Mouse (Mus musculus): Measurements from ENCODE around the gene Ccdc14. TPM values are rescaled to one million over a fixed set of nuclear protein-coding genes. Genes with fewer than 3 reads are reported as not detected.

The Ccdc14 gene
- polyA plus RNA-seq, 1 experiment, result 1.1 TPM

- Histone ChIP-seq H3K27me3 (ENCODE audit: control insufficient read depth, insufficient read depth, low read length) (no peaks in the 10 kb centered on the region), H3K4me1 (ENCODE audit: control insufficient read depth, insufficient read depth, insufficient read length) (no peaks in the 10 kb centered on the region), H3K27ac (ENCODE audit: insufficient read depth, low read length) (no peak overlapping the region), H3K36me3 (ENCODE audit: control insufficient read depth, insufficient read depth, low read length) (no peaks in the 10 kb centered on the region), H3K4me3 (ENCODE audit: extremely low read depth, insufficient read depth, insufficient read length) (no peak overlapping the region)
- DNase-seq (ENCODE audit: low read depth in 1 of 2, low spot score in 2 of 2), result no peak
- WGBS, result 88% methylated on average over 5 of the region's 5 CpGs
- TF ChIP-seq CTCF (IDR thresholded peaks at IDR 0.05; ENCODE audit: extremely low read depth, insufficient read depth, insufficient read length, insufficient replicate concordance), result no peak
- TF ChIP-seq POLR2A (IDR thresholded peaks at IDR 0.05; ENCODE audit: low read depth, low read length), result no peak
Observed at GRCm38 (mm10) chr16:34758205-34758604, 67.8 kb downstream of the Ccdc14 start.

GRCm38 (mm10) chr16:34763959-34764591, 73.7 kb downstream of the Ccdc14 start:
- no peak for DNase-seq (ENCODE audit: low read depth in 1 of 2, low spot score in 2 of 2)
- Histone ChIP-seq H3K4me1 (ENCODE audit: control insufficient read depth, insufficient read depth, insufficient read length) (no peaks in the 10 kb centered on the region), H3K4me3 (ENCODE audit: extremely low read depth, insufficient read depth, insufficient read length) (no peak overlapping the region), H3K27me3 (ENCODE audit: control insufficient read depth, insufficient read depth, low read length) (no peaks in the 10 kb centered on the region), H3K27ac (ENCODE audit: insufficient read depth, low read length) (no peak overlapping the region), H3K36me3 (ENCODE audit: control insufficient read depth, insufficient read depth, low read length) (no peaks in the 10 kb centered on the region)
- TF ChIP-seq CTCF (IDR thresholded peaks at IDR 0.05; ENCODE audit: extremely low read depth, insufficient read depth, insufficient read length, insufficient replicate concordance), result no peak
- no peak for TF ChIP-seq POLR2A (IDR thresholded peaks at IDR 0.05; ENCODE audit: low read depth, low read length)
- WGBS, result 89% methylated on average over 9 of the region's 9 CpGs

GRCm38 (mm10) chr16:34765666-34766065, 75.2 kb downstream of the Ccdc14 start:
- H3K36me3 ChIP-seq (ENCODE audit: control insufficient read depth, insufficient read depth, low read length), result no peaks in the 10 kb centered on the region
- no peak for TF ChIP-seq CTCF (IDR thresholded peaks at IDR 0.05; ENCODE audit: extremely low read depth, insufficient read depth, insufficient read length, insufficient replicate concordance)
- no peak for TF ChIP-seq POLR2A (IDR thresholded peaks at IDR 0.05; ENCODE audit: low read depth, low read length)
- H3K4me1 ChIP-seq (ENCODE audit: control insufficient read depth, insufficient read depth, insufficient read length), result no peaks in the 10 kb centered on the region
- 81% methylated on average over 1 of the region's 1 CpGs for WGBS
- no peaks in the 10 kb centered on the region for H3K27me3 ChIP-seq (ENCODE audit: control insufficient read depth, insufficient read depth, low read length)
- no peak for DNase-seq (ENCODE audit: low read depth in 1 of 2, low spot score in 2 of 2)
- H3K4me3 ChIP-seq (ENCODE audit: extremely low read depth, insufficient read depth, insufficient read length), result no peak overlapping the region
- no peak overlapping the region for H3K27ac ChIP-seq (ENCODE audit: insufficient read depth, low read length)

- no peak for DNase-seq (ENCODE audit: low read depth in 1 of 2, low spot score in 2 of 2)
- TF ChIP-seq POLR2A (IDR thresholded peaks at IDR 0.05; ENCODE audit: low read depth, low read length) (no peak), CTCF (IDR thresholded peaks at IDR 0.05; ENCODE audit: extremely low read depth, insufficient read depth, insufficient read length, insufficient replicate concordance) (no peak)
- H3K4me3 ChIP-seq (ENCODE audit: extremely low read depth, insufficient read depth, insufficient read length), result no peak overlapping the region
- H3K4me1 ChIP-seq (ENCODE audit: control insufficient read depth, insufficient read depth, insufficient read length), result no peaks in the 10 kb centered on the region
- H3K27me3 ChIP-seq (ENCODE audit: control insufficient read depth, insufficient read depth, low read length), result no peaks in the 10 kb centered on the region
- H3K36me3 ChIP-seq (ENCODE audit: control insufficient read depth, insufficient read depth, low read length), result no peaks in the 10 kb centered on the region
- H3K27ac ChIP-seq (ENCODE audit: insufficient read depth, low read length), result no peak overlapping the region
- 80% methylated on average over 1 of the region's 1 CpGs for WGBS
Observed at GRCm38 (mm10) chr16:34766193-34766592, 75.8 kb downstream of the Ccdc14 start.

- H3K36me3 ChIP-seq (ENCODE audit: control insufficient read depth, insufficient read depth, low read length), result no peaks in the 10 kb centered on the region
- H3K27me3 ChIP-seq (ENCODE audit: control insufficient read depth, insufficient read depth, low read length), result no peaks in the 10 kb centered on the region
- 86% methylated on average over 2 of the region's 2 CpGs for WGBS
- no peak overlapping the region for H3K27ac ChIP-seq (ENCODE audit: insufficient read depth, low read length)
- H3K4me3 ChIP-seq (ENCODE audit: extremely low read depth, insufficient read depth, insufficient read length), result no peak overlapping the region
- H3K4me1 ChIP-seq (ENCODE audit: control insufficient read depth, insufficient read depth, insufficient read length), result no peaks in the 10 kb centered on the region
- DNase-seq (ENCODE audit: low read depth in 1 of 2, low spot score in 2 of 2), result no peak
- TF ChIP-seq CTCF (IDR thresholded peaks at IDR 0.05; ENCODE audit: extremely low read depth, insufficient read depth, insufficient read length, insufficient replicate concordance) (no peak), POLR2A (IDR thresholded peaks at IDR 0.05; ENCODE audit: low read depth, low read length) (no peak)
Observed at GRCm38 (mm10) chr16:34767443-34767842, 77.0 kb downstream of the Ccdc14 start.

- no peak for DNase-seq (ENCODE audit: low read depth in 1 of 2, low spot score in 2 of 2)
- Histone ChIP-seq H3K27me3 (ENCODE audit: control insufficient read depth, insufficient read depth, low read length) (no peaks in the 10 kb centered on the region), H3K4me3 (ENCODE audit: extremely low read depth, insufficient read depth, insufficient read length) (no peak overlapping the region), H3K27ac (ENCODE audit: insufficient read depth, low read length) (no peak overlapping the region), H3K36me3 (ENCODE audit: control insufficient read depth, insufficient read depth, low read length) (no peaks in the 10 kb centered on the region), H3K4me1 (ENCODE audit: control insufficient read depth, insufficient read depth, insufficient read length) (no peaks in the 10 kb centered on the region)
- 93% methylated on average over 4 of the region's 4 CpGs for WGBS
- TF ChIP-seq POLR2A (IDR thresholded peaks at IDR 0.05; ENCODE audit: low read depth, low read length) (no peak), CTCF (IDR thresholded peaks at IDR 0.05; ENCODE audit: extremely low read depth, insufficient read depth, insufficient read length, insufficient replicate concordance) (no peak)
Observed at GRCm38 (mm10) chr16:34768436-34768835, 78.0 kb downstream of the Ccdc14 start.

- Histone ChIP-seq H3K36me3 (ENCODE audit: control insufficient read depth, insufficient read depth, low read length) (no peaks in the 10 kb centered on the region), H3K4me3 (ENCODE audit: extremely low read depth, insufficient read depth, insufficient read length) (no peak overlapping the region), H3K27ac (ENCODE audit: insufficient read depth, low read length) (no peak overlapping the region), H3K4me1 (ENCODE audit: control insufficient read depth, insufficient read depth, insufficient read length) (no peaks in the 10 kb centered on the region), H3K27me3 (ENCODE audit: control insufficient read depth, insufficient read depth, low read length) (no peaks in the 10 kb centered on the region)
- no peak for TF ChIP-seq POLR2A (IDR thresholded peaks at IDR 0.05; ENCODE audit: low read depth, low read length)
- no peak for TF ChIP-seq CTCF (IDR thresholded peaks at IDR 0.05; ENCODE audit: extremely low read depth, insufficient read depth, insufficient read length, insufficient replicate concordance)
- no peak for DNase-seq (ENCODE audit: low read depth in 1 of 2, low spot score in 2 of 2)
- 29% methylated on average over 4 of the region's 4 CpGs for WGBS
Observed at GRCm38 (mm10) chr16:34770127-34770526, 79.7 kb downstream of the Ccdc14 start.

Measured in spleen, adult 2 months (tissue).